Mouse (Mus musculus) stomach, postnatal 0 days (tissue): ENCODE data around the gene Slc35f6.

ENCODE experiments used
- CTCF ChIP-seq: IDR thresholded peaks from 2 replicates; pipeline ENCODE4 v1.5.1; 2016; ENCODE audit warnings: antibody characterized with exemption, low read depth, mild to moderate bottlenecking, moderate library complexity
- EP300 ChIP-seq: optimal IDR thresholded peaks from 2 replicates; pipeline ENCODE3; 2016; ENCODE audit warnings: antibody characterized with exemption

DNA sequence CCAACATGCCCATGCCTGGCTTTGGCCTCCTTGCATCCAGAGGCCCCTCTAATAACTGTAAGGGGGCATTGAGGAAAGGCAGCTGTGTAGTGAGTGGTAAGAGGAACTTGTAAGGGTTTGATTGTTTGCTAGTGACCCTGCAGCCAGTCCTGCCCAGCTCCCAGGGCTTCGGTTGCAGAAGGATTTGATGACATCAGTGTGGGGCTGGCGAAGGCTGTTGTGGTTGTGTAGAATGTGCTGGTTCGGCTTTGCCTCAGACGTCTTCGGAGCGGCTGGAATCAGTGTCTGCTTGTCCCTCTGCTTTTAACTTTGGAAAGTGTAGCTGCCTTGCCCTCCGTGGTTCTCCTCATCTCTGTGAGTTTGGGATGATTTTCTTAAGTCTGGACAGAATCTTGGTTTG is 29.1 kb downstream of the Slc35f6 start:
- TF ChIP-seq CTCF (no peak), EP300 (no peak)
